25 mouse cellular contexts compared by ENCODE assay signal in the genomic region with DNA sequence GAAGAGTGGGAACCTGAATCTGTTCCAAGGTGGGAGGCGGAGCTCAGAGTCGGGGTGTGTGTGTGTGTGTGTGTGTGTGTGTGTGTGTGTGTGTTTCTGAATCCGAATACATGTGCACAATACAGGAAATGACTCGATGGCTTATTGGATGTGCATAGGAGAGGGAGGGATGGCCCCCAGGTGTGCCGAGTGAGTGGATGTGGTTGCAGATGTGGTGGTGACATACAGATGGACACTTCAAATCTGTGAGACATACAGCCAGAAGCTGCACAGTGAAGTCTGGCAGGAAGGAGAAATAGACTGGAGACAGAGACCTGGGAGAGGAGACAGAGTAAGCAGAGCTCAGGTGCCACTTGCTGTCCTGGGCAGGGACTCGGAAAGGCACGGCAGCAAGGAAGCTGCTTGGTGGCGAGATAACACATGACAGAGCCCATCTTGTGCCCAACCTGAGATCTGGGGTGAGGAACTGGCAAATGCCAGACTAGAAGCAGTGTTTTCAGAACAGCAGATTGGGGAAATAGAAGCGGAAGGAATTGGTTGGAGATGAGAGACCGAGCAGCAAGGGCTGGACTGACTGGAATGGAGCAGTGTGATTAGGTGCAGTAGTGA. TPM values are rescaled to one million over a fixed set of nuclear protein-coding genes. Genes with fewer than 3 reads are reported as not detected.
DNase-seq lines count a peak whose midpoint lies in the region; ATAC-seq and TF ChIP-seq lines count a peak whose summit lies in the region.
"Had no signal": no experiment of that assay in that cellular context is flagged by ENCODE, and none has a peak within 500 bp of the region (broad histone marks: within the 10 kb centered on the region; RNA-seq: fewer than 3 reads in every experiment).

No protein-coding gene starts in this region.

- DNase-seq in thymus, postnatal 0 days (ENCODE audit: low spot score): peak; percentile 44
- DNase-seq in thymus, adult 2 months: no peak
- DNase-seq in T-cell, adult 2 months (ENCODE audit: low spot score): peak; percentile 58
- DNase-seq in limb, embryonic 10.5 days (ENCODE audit: low spot score): no peak
- no peak for DNase-seq in B cell, adult 2 months
- DNase-seq: cerebellum, adult 2 months; cerebellum, postnatal 25 days; embryo, embryonic 11 days; gastrocnemius, adult 2 months; kidney, adult 8-10 months; kidney, postnatal 10 days; left cerebral cortex, postnatal 4 days; liver; right cerebral cortex, postnatal 14 days had no signal

- no peak overlapping the region for H3K4me3 ChIP-seq in thymus, adult 2 months (ENCODE audit: control insufficient read depth, insufficient read depth, low read length)
- H3K4me3 ChIP-seq in limb, embryonic 10.5 days: no peak overlapping the region
- H3K4me3 ChIP-seq: embryonic facial prominence, embryonic 13.5 days; forebrain, embryonic 13.5 days; gastrocnemius, adult 2 months; heart, embryonic 13.5 days; left cerebral cortex, adult 2 months; midbrain, embryonic 12.5 days had no signal

- H3K36me3 ChIP-seq in thymus, adult 2 months (ENCODE audit: control insufficient read depth, insufficient read depth, low read length): no peaks in the 10 kb centered on the region
- H3K36me3 ChIP-seq in limb, embryonic 10.5 days: no peaks in the 10 kb centered on the region
- H3K36me3 ChIP-seq: embryonic facial prominence, embryonic 13.5 days; heart, embryonic 13.5 days; midbrain, embryonic 12.5 days had no signal

- 31% methylated on average over 10 of the region's 10 CpGs for WGBS in thymus, adult 2 months
- WGBS in limb, embryonic 10.5 days: 87% methylated on average over 10 of the region's 10 CpGs

- no peaks in the 10 kb centered on the region for H3K9me3 ChIP-seq in limb, embryonic 10.5 days (replicated peaks)
- H3K9me3 ChIP-seq: embryonic facial prominence, embryonic 13.5 days; forebrain, embryonic 13.5 days; heart, embryonic 13.5 days; midbrain, embryonic 12.5 days had no signal

- H3K27ac ChIP-seq in thymus, adult 2 months (ENCODE audit: control insufficient read depth, insufficient read depth, low read length): no peak overlapping the region
- no peak overlapping the region for H3K27ac ChIP-seq in limb, embryonic 10.5 days
- H3K27ac ChIP-seq: embryonic facial prominence, embryonic 13.5 days; forebrain, embryonic 13.5 days; gastrocnemius, adult 2 months; heart, embryonic 13.5 days; hindbrain, embryonic 14.5 days; left cerebral cortex, adult 2 months; macrophage; midbrain, embryonic 12.5 days had no signal

- ATAC-seq in megakaryocyte, adult 5-6 weeks (ENCODE audit: poor library complexity, severe bottlenecking): peak; percentile 46
- ATAC-seq in cerebellum, adult (ENCODE audit: insufficient number of reproducible peaks, low FRiP score, low TSS enrichment): no peak
- ATAC-seq: forebrain, embryonic 13.5 days; inflammation-experienced regulatory T-cells, adult 6 months; lung, postnatal 0 days had no signal

- H3K4me1 ChIP-seq in thymus, adult 2 months (replicated peaks; ENCODE audit: control insufficient read depth, insufficient read depth, low read length): peaks cover 23% of the 10 kb centered on the region
- peaks cover 16% of the 10 kb centered on the region for H3K4me1 ChIP-seq in limb, embryonic 10.5 days
- H3K4me1 ChIP-seq: midbrain, embryonic 12.5 days had no signal

- no peak for TF ChIP-seq CTCF in thymus, adult 2 months (IDR thresholded peaks at IDR 0.05; ENCODE audit: borderline replicate concordance, control insufficient read depth, extremely low read depth, insufficient read depth, low read length, poor library complexity)

- TF ChIP-seq POLR2A in thymus, adult 2 months (IDR thresholded peaks at IDR 0.05; ENCODE audit: control insufficient read depth, extremely low read depth, insufficient read depth, low read length, poor library complexity): no peak

- H3K27me3 ChIP-seq in thymus, adult 2 months (ENCODE audit: control insufficient read depth, insufficient read depth, low read length): no peaks in the 10 kb centered on the region
- H3K27me3 ChIP-seq in limb, embryonic 10.5 days (ENCODE audit: low read depth, poor library complexity, severe bottlenecking): no peaks in the 10 kb centered on the region
- H3K27me3 ChIP-seq: forebrain, embryonic 13.5 days; heart, embryonic 13.5 days; midbrain, embryonic 12.5 days had no signal

RNA-seq across cellular contexts. Expression of a gene that starts 1.8 kb away (rescaled TPM):
- polyA plus RNA-seq in thymus, postnatal 0 days (2015; fragmentation: Nextera tagmentation; extraction: Ambion mirVana): 64.4 and 79.1 TPM in 2 replicates
- polyA plus RNA-seq in thymus, adult 2 months (2012; rRNA removed): 145 and 167 TPM in 2 replicates
- 333 and 372 TPM in 2 replicates for total RNA-seq in megakaryocyte, adult 5-6 weeks (2015)
- total RNA-seq in megakaryocyte, adult 5-6 weeks (2017): 428 and 451 TPM in 2 replicates
- polyA plus RNA-seq in limb, embryonic 10.5 days (2016; fragmentation: Nextera tagmentation; extraction: Ambion mirVana): 11.3 and 14.4 TPM in 2 replicates

Comparison
In these comparisons a context has a peak if more than half of its experiments do, and no peak if none do; other contexts are left out.
1. DNase-seq: peak in thymus, postnatal 0 days (single experiment) and T-cell, adult 2 months (single experiment); none in thymus, adult 2 months (single experiment), limb, embryonic 10.5 days (single experiment) and B cell, adult 2 months (0 of 2).